Mouse (Mus musculus) megakaryocyte, embryonic 14.5 days (primary cell): ENCODE data around the gene Phf21b.

ENCODE experiments used
- FLI1 ChIP-seq: IDR thresholded peaks from 2 replicates; pipeline ENCODE4 v1.6.1; 2012; ENCODE audit warnings: low read length, inconsistent platforms, mixed read lengths
- GATA1 ChIP-seq: IDR thresholded peaks from 3 replicates; pipeline ENCODE4 v1.6.1; 2012; ENCODE audit warnings: mixed read lengths, low read length, inconsistent platforms, borderline replicate concordance

DNA sequence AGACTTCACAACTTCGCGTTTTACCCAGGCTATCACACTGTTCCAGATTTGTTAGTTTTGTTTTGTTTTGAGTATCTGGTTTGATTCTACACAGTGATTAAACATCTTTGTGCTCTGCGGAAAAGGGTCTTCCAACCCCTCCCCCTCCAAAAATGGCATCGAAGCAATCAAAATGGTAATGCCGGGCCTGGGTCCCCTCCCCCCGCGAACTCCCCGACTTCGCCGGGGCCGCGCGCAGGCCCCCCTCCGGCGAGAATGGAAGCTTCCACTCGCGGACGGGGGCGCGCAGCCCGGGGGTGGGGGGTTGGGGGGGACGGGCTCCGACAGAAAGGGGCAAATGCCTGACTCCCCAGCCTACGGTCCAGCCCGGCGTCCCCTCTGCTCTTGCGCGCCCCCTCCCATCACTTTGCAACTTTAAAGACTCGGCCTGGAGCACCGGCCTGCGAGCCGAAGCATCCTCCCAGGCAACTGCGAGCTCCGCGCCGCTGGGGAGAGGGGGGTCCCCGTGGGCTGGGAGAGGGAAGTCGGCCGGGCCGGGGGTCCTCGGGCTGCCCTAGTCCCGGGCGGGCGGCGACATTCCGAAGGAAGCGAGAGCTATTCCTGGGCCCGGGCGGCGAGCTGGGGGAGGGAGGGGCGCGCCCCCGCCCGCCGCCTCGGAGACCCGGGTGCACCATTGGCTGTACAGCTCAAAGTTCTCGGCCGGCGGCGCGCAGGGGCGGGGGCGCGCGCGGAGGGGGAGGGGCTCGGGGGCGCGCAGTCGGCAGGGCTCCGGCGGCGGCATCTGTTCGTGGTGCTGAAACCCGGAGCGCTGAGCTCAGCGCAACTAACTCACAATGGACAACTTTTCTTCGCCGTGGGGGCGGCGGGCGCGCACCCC lies 2.4 kb downstream of the Phf21b start:
- TF ChIP-seq GATA1 (no peak), FLI1 (no peak)
